23 mouse cellular contexts compared by ENCODE assay signal in the genomic region with DNA sequence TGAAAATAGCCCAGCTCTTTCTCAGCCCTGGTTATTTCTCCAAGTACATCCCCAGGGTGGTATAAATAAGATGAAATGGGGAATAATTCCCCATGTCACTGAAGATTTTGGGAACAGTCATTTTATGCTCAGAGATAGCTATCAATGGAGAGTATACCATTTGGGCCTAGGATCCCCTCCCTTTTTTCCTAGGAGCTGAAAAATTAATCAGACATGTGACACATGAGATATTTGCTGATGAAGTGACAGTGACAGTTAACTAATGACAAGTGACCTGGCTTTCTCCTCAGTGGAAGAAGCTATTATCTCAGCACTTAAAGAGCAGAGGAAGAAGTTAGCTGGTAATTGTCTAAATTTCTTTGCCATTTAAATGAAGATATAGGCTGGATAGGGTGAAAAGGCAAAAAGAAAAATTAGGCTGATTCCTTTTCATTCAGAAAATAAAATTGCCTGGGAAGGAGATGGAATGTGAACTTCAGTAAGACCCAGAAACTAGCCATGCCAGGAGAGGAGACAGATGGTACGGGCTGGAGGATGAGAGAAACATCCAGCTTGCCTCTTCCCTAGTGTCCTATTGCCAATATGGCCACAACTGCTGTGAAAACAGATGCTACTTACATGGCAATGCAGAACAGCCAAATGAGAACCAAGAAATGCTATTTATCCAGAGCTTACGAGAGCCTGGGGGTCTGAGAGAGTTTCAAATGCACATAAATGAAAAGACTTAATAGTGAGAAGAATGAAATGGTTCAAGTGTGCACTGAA.
DNase-seq lines count a peak whose midpoint lies in the region; ATAC-seq and TF ChIP-seq lines count a peak whose summit lies in the region.
"Had no signal": no experiment of that assay in that cellular context is flagged by ENCODE, and none has a peak within 500 bp of the region (broad histone marks: within the 10 kb centered on the region; RNA-seq: fewer than 3 reads in every experiment).

No protein-coding gene starts in this region.

- H3K4me2 ChIP-seq in hindbrain, embryonic 14.5 days (replicated peaks) = no peak overlapping the region
- no peak overlapping the region for H3K4me2 ChIP-seq in midbrain, postnatal 0 days (ENCODE audit: low read depth, low read length, poor library complexity, severe bottlenecking)
- no peak overlapping the region for H3K4me2 ChIP-seq in midbrain, embryonic 13.5 days (replicated peaks)
- H3K4me2 ChIP-seq: liver, embryonic 12.5 days; midbrain, embryonic 11.5 days had no signal

- peak; percentile 13 to 27 for DNase-seq in cerebellum, postnatal 10 days
- DNase-seq in cerebellum, adult 8-10 months = no peak
- DNase-seq in hindbrain, embryonic 14.5 days (ENCODE audit: low spot score) = peak; percentile 53
- DNase-seq in hindbrain, embryonic 10.5 days (ENCODE audit: low spot score) = no peak
- DNase-seq in midbrain, postnatal 0 days (ENCODE audit: low spot score) = peak; percentile 69
- peak; percentile 12 for DNase-seq in telencephalon, adult 2 months (ENCODE audit: low read depth, low spot score)
- no peak for DNase-seq in spleen, postnatal 36 days (ENCODE audit: low spot score in 2 of 2)
- DNase-seq: adrenal gland, postnatal 10 days; cerebellum, adult 11-12 months; gastrocnemius, postnatal 14 days; heart, postnatal 14 days; kidney, adult 8-10 months; kidney, postnatal 4 days; liver, postnatal 0 days; lung, postnatal 36 days had no signal

- 60% methylated on average over 2 of the region's 2 CpGs for WGBS in hindbrain, embryonic 14.5 days
- WGBS in hindbrain, embryonic 10.5 days = 80% methylated on average over 2 of the region's 2 CpGs
- 80% methylated on average over 2 of the region's 2 CpGs for WGBS in midbrain, postnatal 0 days
- WGBS in midbrain, embryonic 13.5 days = 71% methylated on average over 2 of the region's 2 CpGs

- no peak overlapping the region for H3K9ac ChIP-seq in hindbrain, embryonic 14.5 days
- no peak overlapping the region for H3K9ac ChIP-seq in midbrain, postnatal 0 days (replicated peaks; ENCODE audit: low read length, poor library complexity, severe bottlenecking)
- no peak overlapping the region for H3K9ac ChIP-seq in midbrain, embryonic 13.5 days (replicated peaks)
- H3K9ac ChIP-seq: liver, embryonic 12.5 days; liver, postnatal 0 days had no signal

- no peak for TF ChIP-seq CTCF in midbrain, postnatal 0 days (IDR thresholded peaks at IDR 0.05)

- H3K4me3 ChIP-seq in hindbrain, embryonic 14.5 days (replicated peaks; ENCODE audit: low read length) = no peak overlapping the region
- H3K4me3 ChIP-seq in hindbrain, embryonic 10.5 days = no peak overlapping the region
- H3K4me3 ChIP-seq in midbrain, postnatal 0 days (ENCODE audit: low read depth, low read length) = no peak overlapping the region
- H3K4me3 ChIP-seq in midbrain, embryonic 13.5 days (replicated peaks) = no peak overlapping the region
- H3K4me3 ChIP-seq: left cerebral cortex, adult 2 months; liver, embryonic 12.5 days had no signal

- no peak overlapping the region for H3K27ac ChIP-seq in hindbrain, embryonic 14.5 days
- H3K27ac ChIP-seq in hindbrain, embryonic 10.5 days = no peak overlapping the region
- no peak overlapping the region for H3K27ac ChIP-seq in midbrain, postnatal 0 days (ENCODE audit: low read depth, low read length)
- H3K27ac ChIP-seq in midbrain, embryonic 13.5 days = no peak overlapping the region
- H3K27ac ChIP-seq: kidney, postnatal 0 days; left cerebral cortex, adult 2 months; liver, embryonic 12.5 days had no signal

- no peaks in the 10 kb centered on the region for H3K9me3 ChIP-seq in hindbrain, embryonic 14.5 days (ENCODE audit: control insufficient read depth, low read length)
- no peaks in the 10 kb centered on the region for H3K9me3 ChIP-seq in hindbrain, embryonic 10.5 days
- H3K9me3 ChIP-seq in midbrain, postnatal 0 days (ENCODE audit: low read length) = no peaks in the 10 kb centered on the region
- H3K9me3 ChIP-seq in midbrain, embryonic 13.5 days = no peaks in the 10 kb centered on the region
- H3K9me3 ChIP-seq: liver, embryonic 12.5 days had no signal

- no peaks in the 10 kb centered on the region for H3K4me1 ChIP-seq in hindbrain, embryonic 14.5 days (replicated peaks; ENCODE audit: control insufficient read depth, insufficient read depth, low read length)
- no peaks in the 10 kb centered on the region for H3K4me1 ChIP-seq in hindbrain, embryonic 10.5 days (replicated peaks)
- no peaks in the 10 kb centered on the region for H3K4me1 ChIP-seq in midbrain, postnatal 0 days (ENCODE audit: insufficient read depth, low read length)
- H3K4me1 ChIP-seq in midbrain, embryonic 13.5 days (replicated peaks) = no peaks in the 10 kb centered on the region
- H3K4me1 ChIP-seq: liver, embryonic 12.5 days had no signal

- H3K36me3 ChIP-seq in hindbrain, embryonic 14.5 days (replicated peaks; ENCODE audit: control insufficient read depth, insufficient read depth) = no peaks in the 10 kb centered on the region
- H3K36me3 ChIP-seq in hindbrain, embryonic 10.5 days = no peaks in the 10 kb centered on the region
- H3K36me3 ChIP-seq in midbrain, postnatal 0 days (ENCODE audit: insufficient read depth, low read length) = no peaks in the 10 kb centered on the region
- H3K36me3 ChIP-seq in midbrain, embryonic 13.5 days = no peaks in the 10 kb centered on the region
- H3K36me3 ChIP-seq: liver, embryonic 12.5 days had no signal

- ATAC-seq in hindbrain, embryonic 14.5 days (ENCODE audit: low FRiP score) = peak; percentile 82
- ATAC-seq in midbrain, postnatal 0 days (ENCODE audit: low FRiP score) = no peak
- ATAC-seq in midbrain, embryonic 13.5 days = no peak
- ATAC-seq: activated CD4-positive, CD25-positive, alpha-beta regulatory T cell, adult 4 months; intestine, embryonic 16.5 days; liver, embryonic 12.5 days; liver, postnatal 0 days had no signal

- no peaks in the 10 kb centered on the region for H3K27me3 ChIP-seq in hindbrain, embryonic 14.5 days (ENCODE audit: control insufficient read depth, insufficient read depth, low read length)
- H3K27me3 ChIP-seq in hindbrain, embryonic 10.5 days (ENCODE audit: insufficient read depth, poor library complexity, severe bottlenecking) = no peaks in the 10 kb centered on the region
- H3K27me3 ChIP-seq in midbrain, postnatal 0 days (ENCODE audit: insufficient read depth, low read length) = no peaks in the 10 kb centered on the region
- no peaks in the 10 kb centered on the region for H3K27me3 ChIP-seq in midbrain, embryonic 13.5 days
- H3K27me3 ChIP-seq: CH12.LX; liver, embryonic 12.5 days had no signal

Comparison
In these comparisons a context has a peak if more than half of its experiments do, and no peak if none do; other contexts are left out.
1. DNase-seq: peak in cerebellum, postnatal 10 days (2 of 2), hindbrain, embryonic 14.5 days (single experiment), midbrain, postnatal 0 days (single experiment) and telencephalon, adult 2 months (single experiment); none in cerebellum, adult 8-10 months (single experiment), hindbrain, embryonic 10.5 days (single experiment) and spleen, postnatal 36 days (0 of 2).